Mouse (Mus musculus) E14TG2a.4 (cell line): Measurements from ENCODE around the gene Ndel1.
"Not testable (repeated sequence)": the region's sequence is repeated elsewhere in the genome, so short reads cannot be mapped to it uniquely, and the experiment has no call there.

Experiments
- CTCF ChIP-seq: conservative IDR thresholded peaks from 2 replicates; pipeline ENCODE4 v1.5.1; 2014; ENCODE audit warnings: low read length
- NANOG ChIP-seq: IDR thresholded peaks from 2 replicates; pipeline ENCODE4 v1.6.1; 2014; ENCODE audit warnings: borderline replicate concordance, low read length, mixed read lengths
- POU5F1 ChIP-seq: IDR thresholded peaks from 2 replicates; pipeline ENCODE4 v1.6.1; 2014; ENCODE audit warnings: low read length, borderline replicate concordance

- TF ChIP-seq CTCF, POU5F1, NANOG: not testable (repeated sequence)
Measured at GRCm38 (mm10) chr11:68831580-68831979, 40.1 kb downstream of the Ndel1 start.
